In genomic region chr17:87550518-87551164, GRCm38 (mm10) we compare ENCODE assay signal across 12 mouse cellular contexts.
A peak's percentile ranks its signal among the peaks of the same experiment; 100 is the strongest.
DNase-seq lines count a peak whose midpoint lies in the region; ATAC-seq and TF ChIP-seq lines count a peak whose summit lies in the region.
"Had no signal": no experiment of that assay in that cellular context is flagged by ENCODE, and none has a peak within 500 bp of the region (broad histone marks: within the 10 kb centered on the region; RNA-seq: fewer than 3 reads in every experiment).

No protein-coding gene starts in this region.

- DNase-seq in kidney, postnatal 0 days (ENCODE audit: low spot score): peak; percentile 85
- no peak for DNase-seq in kidney, adult 8-10 months
- peak; percentile 24 for DNase-seq in adipocyte (ENCODE audit: low spot score)
- peak; percentile 47 for DNase-seq in fibroblast of lung, adult 2 months (ENCODE audit: low read depth)
- DNase-seq in skeletal muscle tissue, adult 2 months (ENCODE audit: low read depth, low spot score): peak; percentile 41
- DNase-seq in cerebellum, postnatal 4 days (ENCODE audit: low spot score in 2 of 2): no peak
- DNase-seq in B cell, adult 2 months: no peak
- DNase-seq: heart, postnatal 10 days; lung, postnatal 36 days had no signal

- H3K4me3 ChIP-seq in kidney, postnatal 0 days (replicated peaks; ENCODE audit: low read depth, low read length): no peak overlapping the region
- H3K4me3 ChIP-seq: embryonic facial prominence, embryonic 15.5 days; left cerebral cortex, adult 2 months had no signal

- H3K36me3 ChIP-seq in kidney, postnatal 0 days (ENCODE audit: insufficient read depth, low read length): no peaks in the 10 kb centered on the region
- H3K36me3 ChIP-seq: embryonic facial prominence, embryonic 15.5 days had no signal

- H3K9ac ChIP-seq in kidney, postnatal 0 days (ENCODE audit: low read depth, low read length): no peak overlapping the region
- H3K9ac ChIP-seq: embryonic facial prominence, embryonic 15.5 days had no signal

- no peak for TF ChIP-seq CTCF in kidney, postnatal 0 days (IDR thresholded peaks at IDR 0.05; ENCODE audit: low read depth)

- no peaks in the 10 kb centered on the region for H3K27me3 ChIP-seq in kidney, postnatal 0 days (ENCODE audit: insufficient read depth, low read length)
- H3K27me3 ChIP-seq: embryonic facial prominence, embryonic 15.5 days had no signal

- no peaks in the 10 kb centered on the region for H3K9me3 ChIP-seq in kidney, postnatal 0 days (replicated peaks; ENCODE audit: low read length)
- H3K9me3 ChIP-seq: embryonic facial prominence, embryonic 15.5 days had no signal

- H3K4me2 ChIP-seq in kidney, postnatal 0 days (ENCODE audit: low read length): no peak overlapping the region
- H3K4me2 ChIP-seq: embryonic facial prominence, embryonic 15.5 days had no signal

- H3K27ac ChIP-seq in kidney, postnatal 0 days: peak overlapping the region; percentile 64
- H3K27ac ChIP-seq: embryonic facial prominence, embryonic 15.5 days; left cerebral cortex, adult 2 months had no signal

- peak; percentile 57 for ATAC-seq in kidney, postnatal 0 days (replicated peaks; ENCODE audit: low FRiP score, low read depth)
- ATAC-seq: inflammation-experienced regulatory T-cells, adult 6 months had no signal

- WGBS in kidney, postnatal 0 days: 38% methylated on average over 13 of the region's 13 CpGs

- no peaks in the 10 kb centered on the region for H3K4me1 ChIP-seq in kidney, postnatal 0 days (replicated peaks; ENCODE audit: insufficient read depth, low read length)
- H3K4me1 ChIP-seq: embryonic facial prominence, embryonic 15.5 days had no signal

Comparison
In these comparisons a context has a peak if more than half of its experiments do, and no peak if none do; other contexts are left out.
1. DNase-seq: peak in kidney, postnatal 0 days (single experiment), adipocyte (single experiment), fibroblast of lung, adult 2 months (single experiment) and skeletal muscle tissue, adult 2 months (single experiment); none in kidney, adult 8-10 months (0 of 2), cerebellum, postnatal 4 days (0 of 2) and B cell, adult 2 months (0 of 2).